Mouse (Mus musculus) testis, adult 2 months (tissue): Measurements from ENCODE around the gene Lrrc9. TPM values are rescaled to one million over a fixed set of nuclear protein-coding genes. Genes with fewer than 3 reads are reported as not detected.

ENCODE experiments used
- H3K27ac ChIP-seq: fragments of 200-500 bp; 2 replicates; pipeline ENCODE4 v1.5.1; 2012; ENCODE audit warnings: low read depth, low read length; ENCODE audit not compliant: control insufficient read depth, insufficient read depth
- H3K27me3 ChIP-seq: fragments of 200-500 bp; 2 replicates; pipeline ENCODE4 v1.6.1; 2012; ENCODE audit warnings: mild to moderate bottlenecking, low read length, moderate library complexity; ENCODE audit not compliant: control insufficient read depth, insufficient read depth
- H3K36me3 ChIP-seq: fragments of 200-500 bp; 2 replicates; pipeline ENCODE4 v1.6.1; 2012; ENCODE audit warnings: mild to moderate bottlenecking, low read length; ENCODE audit not compliant: control insufficient read depth, insufficient read depth
- H3K4me1 ChIP-seq: fragments of 200-500 bp; 2 replicates; pipeline ENCODE4 v1.6.1; 2012; ENCODE audit warnings: low read length; ENCODE audit not compliant: control insufficient read depth, insufficient read depth
- H3K4me3 ChIP-seq: fragments of 200-500 bp; 2 replicates; pipeline ENCODE4 v1.5.1; 2012; ENCODE audit warnings: low read depth, mild to moderate bottlenecking, low read length, moderate library complexity, mixed read lengths; ENCODE audit not compliant: control insufficient read depth
- CTCF ChIP-seq: fragments of 200-500 bp; IDR thresholded peaks from 2 replicates; pipeline ENCODE4 v1.5.1; 2012; ENCODE audit warnings: low read depth, mild to moderate bottlenecking, inconsistent platforms, low read length, moderate library complexity; ENCODE audit not compliant: control insufficient read depth, insufficient read depth, insufficient replicate concordance
- POLR2A ChIP-seq: fragments of 200-500 bp; IDR thresholded peaks from 2 replicates; pipeline ENCODE4 v1.6.1; 2012; ENCODE audit warnings: low read depth, mild to moderate bottlenecking, inconsistent platforms, low read length, moderate library complexity; ENCODE audit not compliant: control insufficient read depth
- polyA plus RNA-seq: library from polyadenylated mRNA; depleted of rRNA; stranded (reverse); fragments of >200 nt; gene quantifications from 2 replicates; pipeline ENCODE4 v1.2.3, GENCODE M21; 2012; rRNA removed

The Lrrc9 gene
- polyA plus RNA-seq, 1 experiment = 73.4 TPM

- Histone ChIP-seq H3K27me3 (no peaks in the 10 kb centered on the region), H3K36me3 (peaks cover 3% of the 10 kb centered on the region)
Measured at GRCm38 (mm10) chr12:72533986-72534385, 92.3 kb downstream of the Lrrc9 start.

GRCm38 (mm10) chr12:72535599-72535998 is 93.9 kb downstream of the Lrrc9 start:
- peaks cover 3% of the 10 kb centered on the region for H3K36me3 ChIP-seq
- H3K4me1 ChIP-seq = peaks cover 2% of the 10 kb centered on the region; the same call in 1 of the 2 replicates
- TF ChIP-seq POLR2A = no peak
- no peaks in the 10 kb centered on the region for H3K27me3 ChIP-seq
- peak overlapping the region; percentile 77 for H3K27ac ChIP-seq
- peak overlapping the region; percentile 92 for H3K4me3 ChIP-seq

More at GRCm38 (mm10) chr12:72533986-72534385, 92.3 kb downstream of the Lrrc9 start:
- Histone ChIP-seq H3K4me3 (no peak overlapping the region), H3K4me1 (peaks cover 2% of the 10 kb centered on the region; the same call in 1 of the 2 replicates), H3K27ac (no peak overlapping the region)
- TF ChIP-seq CTCF (no peak), POLR2A (no peak)

GRCm38 (mm10) chr12:72536021-72536597 is 94.4 kb downstream of the Lrrc9 start, which contains the start of gene Pcnx4:
Gene Pcnx4, plus strand, starts transcription at chr12:72536383.
- Histone ChIP-seq H3K36me3 (peaks cover 3% of the 10 kb centered on the region), H3K4me1 (peaks cover 2% of the 10 kb centered on the region; the same call in 1 of the 2 replicates), H3K4me3 (peak within 1 kb of the TSS; percentile 92), H3K27me3 (no peaks in the 10 kb centered on the region), H3K27ac (peak within 1 kb of the TSS; percentile 77)
- TF ChIP-seq CTCF (no peak; the same call in 1 of the 2 replicates), POLR2A (peak; percentile 67; the same call in 1 of the 2 replicates)

GRCm38 (mm10) chr12:72538571-72538970 is 96.9 kb downstream of the Lrrc9 start:
- no peak for TF ChIP-seq POLR2A
- TF ChIP-seq CTCF = no peak
- no peaks in the 10 kb centered on the region for H3K27me3 ChIP-seq
- peaks cover 5% of the 10 kb centered on the region for H3K36me3 ChIP-seq
- H3K27ac ChIP-seq = no peak overlapping the region
- H3K4me3 ChIP-seq = peak overlapping the region; percentile 21; the same call in 1 of the 2 replicates
- peaks cover 2% of the 10 kb centered on the region; the same call in 1 of the 2 replicates for H3K4me1 ChIP-seq

GRCm38 (mm10) chr12:72554347-72554746 is 112.7 kb downstream of the Lrrc9 start:
- TF ChIP-seq POLR2A (no peak), CTCF (no peak)
- no peak overlapping the region for H3K4me3 ChIP-seq

GRCm38 (mm10) chr12:72564281-72564795 is 122.7 kb downstream of the Lrrc9 start:
- no peaks in the 10 kb centered on the region for H3K36me3 ChIP-seq
- no peak overlapping the region for H3K4me3 ChIP-seq
- H3K27me3 ChIP-seq = no peaks in the 10 kb centered on the region
- no peaks in the 10 kb centered on the region for H3K4me1 ChIP-seq
- TF ChIP-seq POLR2A (no peak), CTCF (no peak)
- H3K27ac ChIP-seq = no peak overlapping the region

More at GRCm38 (mm10) chr12:72554347-72554746, 112.7 kb downstream of the Lrrc9 start:
- H3K27me3 ChIP-seq = no peaks in the 10 kb centered on the region
- no peaks in the 10 kb centered on the region for H3K4me1 ChIP-seq
- H3K36me3 ChIP-seq = no peaks in the 10 kb centered on the region
- H3K27ac ChIP-seq = no peak overlapping the region

Other genes with a start within 250 kb of the Lrrc9 start
- gene Rtn1, start 32.8 kb upstream of the Lrrc9 start, polyA plus RNA-seq = 30.8 TPM in 2 replicates
- gene Pcnx4, start 94.5 kb downstream of the Lrrc9 start, polyA plus RNA-seq = 7.1 and 7.6 TPM in 2 replicates
- not detected in 2 replicates for gene Gm4756, start 207.8 kb downstream of the Lrrc9 start, polyA plus RNA-seq
- gene Dhrs7, start 223.0 kb downstream of the Lrrc9 start, polyA plus RNA-seq = 14.9 and 19.3 TPM in 2 replicates